Mouse (Mus musculus): ENCODE measurements around the gene Scpep1.
A peak's percentile ranks its signal among the peaks of the same experiment; 100 is the strongest.
"Not testable (repeated sequence)": the region's sequence is repeated elsewhere in the genome, so short reads cannot be mapped to it uniquely, and the experiment has no call there.

Scpep1 gene

GRCm38 (mm10) chr11:88926566-88926965 is 28.7 kb downstream of the Scpep1 start:
- DNase-seq (ENCODE audit: inconsistent ontology term), result no peak

- DNase-seq (ENCODE audit: inconsistent ontology term), result peak; percentile 50
These were observed 45.8 kb downstream of the Scpep1 start for GRCm38 (mm10) chr11:88909388-88910036.

- peak; percentile 29 for DNase-seq (ENCODE audit: inconsistent ontology term)
These were observed 46.6 kb downstream of the Scpep1 start for GRCm38 (mm10) chr11:88908557-88909211.

- DNase-seq (ENCODE audit: inconsistent ontology term), result no peak
These were observed 47.4 kb downstream of the Scpep1 start for GRCm38 (mm10) chr11:88907886-88908285.

- no peak for DNase-seq (ENCODE audit: inconsistent ontology term)
These were observed 49.6 kb downstream of the Scpep1 start for GRCm38 (mm10) chr11:88905621-88906020.

GRCm38 (mm10) chr11:88904080-88904479 is 51.2 kb downstream of the Scpep1 start:
- DNase-seq (ENCODE audit: inconsistent ontology term), result no peak

GRCm38 (mm10) chr11:88902762-88903161 is 52.5 kb downstream of the Scpep1 start:
- DNase-seq (ENCODE audit: inconsistent ontology term), result no peak

- no peak for DNase-seq (ENCODE audit: inconsistent ontology term)
These were observed 53.9 kb downstream of the Scpep1 start for GRCm38 (mm10) chr11:88901341-88901802.

- no peak for DNase-seq (ENCODE audit: inconsistent ontology term)
These were observed 55.7 kb downstream of the Scpep1 start for GRCm38 (mm10) chr11:88899561-88899960.

- DNase-seq (ENCODE audit: inconsistent ontology term), result no peak
These were observed 56.9 kb downstream of the Scpep1 start for GRCm38 (mm10) chr11:88898380-88898763.

- DNase-seq (ENCODE audit: inconsistent ontology term), result no peak
These were observed 57.5 kb downstream of the Scpep1 start for GRCm38 (mm10) chr11:88897624-88898379.

GRCm38 (mm10) chr11:88895800-88896232 is 59.4 kb downstream of the Scpep1 start:
- not testable (repeated sequence) for DNase-seq (ENCODE audit: inconsistent ontology term)

- DNase-seq (ENCODE audit: inconsistent ontology term), result not testable (repeated sequence)
These were observed 60.0 kb downstream of the Scpep1 start for GRCm38 (mm10) chr11:88895235-88895634.

- DNase-seq (ENCODE audit: inconsistent ontology term), result not testable (repeated sequence)
These were observed 61.0 kb downstream of the Scpep1 start for GRCm38 (mm10) chr11:88894279-88894678.

- DNase-seq (ENCODE audit: inconsistent ontology term), result not testable (repeated sequence)
These were observed 61.8 kb downstream of the Scpep1 start for GRCm38 (mm10) chr11:88893501-88893900.

- not testable (repeated sequence) for DNase-seq (ENCODE audit: inconsistent ontology term)
These were observed 62.5 kb downstream of the Scpep1 start for GRCm38 (mm10) chr11:88892789-88893188.

- DNase-seq (ENCODE audit: inconsistent ontology term), result not testable (repeated sequence)
These were observed 63.2 kb downstream of the Scpep1 start for GRCm38 (mm10) chr11:88891921-88892561.

GRCm38 (mm10) chr11:88891446-88891845 is 63.8 kb downstream of the Scpep1 start:
- not testable (repeated sequence) for DNase-seq (ENCODE audit: inconsistent ontology term)

GRCm38 (mm10) chr11:88890904-88891303 is 64.4 kb downstream of the Scpep1 start:
- not testable (repeated sequence) for DNase-seq (ENCODE audit: inconsistent ontology term)

- no peak for DNase-seq (ENCODE audit: inconsistent ontology term)
These were observed 66.3 kb downstream of the Scpep1 start for GRCm38 (mm10) chr11:88888996-88889395.

- DNase-seq (ENCODE audit: inconsistent ontology term), result no peak
These were observed 70.7 kb downstream of the Scpep1 start for GRCm38 (mm10) chr11:88884376-88885065.
